In the genomic region with DNA sequence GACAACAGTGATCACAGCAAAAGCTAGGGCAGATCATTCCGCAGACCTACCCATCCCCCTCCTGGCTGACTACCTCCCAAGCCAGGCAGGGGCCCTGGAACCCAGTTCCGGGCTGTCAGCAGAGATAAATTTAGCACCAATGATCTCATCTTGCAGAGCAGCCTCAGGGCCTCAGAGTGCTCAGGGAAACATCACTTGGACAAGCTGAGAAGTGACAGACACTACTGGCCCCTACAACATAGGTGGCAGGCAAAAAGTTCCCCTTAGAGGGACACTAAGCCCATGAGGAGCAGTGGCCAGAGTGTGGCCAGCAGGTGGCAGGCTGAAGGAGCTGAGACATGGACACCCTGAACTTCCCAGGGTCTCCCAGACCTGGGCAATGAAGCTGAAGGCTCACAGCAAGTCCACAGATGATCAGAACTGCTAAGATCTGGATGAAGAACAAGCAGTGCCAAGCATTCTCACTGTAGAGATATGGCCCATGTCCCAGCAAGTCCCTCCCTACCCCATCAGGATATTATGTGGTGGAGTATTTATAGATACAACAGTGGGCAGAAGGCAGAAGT, we compare ENCODE assay signal across 7 mouse cellular contexts.
DNase-seq lines count a peak whose midpoint lies in the region; ATAC-seq lines count a peak whose summit lies in the region.

No protein-coding gene starts in this region.

- no peak overlapping the region; the same call in 1 of the 2 replicates for H3K4me2 ChIP-seq in intestine, embryonic 14.5 days (ENCODE audit: low read length)

- H3K4me1 ChIP-seq in intestine, embryonic 14.5 days (replicated peaks; ENCODE audit: control insufficient read depth, insufficient read depth, low read length), result peaks cover 7% of the 10 kb centered on the region
- peaks cover 91% of the 10 kb centered on the region for H3K4me1 ChIP-seq in megakaryocyte, embryonic 14.5 days

- no peaks in the 10 kb centered on the region for H3K27me3 ChIP-seq in intestine, embryonic 14.5 days (replicated peaks; ENCODE audit: control insufficient read depth, insufficient read depth, low read length)
- H3K27me3 ChIP-seq in megakaryocyte, embryonic 14.5 days (replicated peaks), result peaks cover 4% of the 10 kb centered on the region

- no peak overlapping the region for H3K27ac ChIP-seq in intestine, embryonic 14.5 days (ENCODE audit: low read depth)

- peak; percentile 23 for DNase-seq in adipocyte (ENCODE audit: low spot score)
- DNase-seq in c-Kit-positive CD71-negative TER-119-negative erythroid progenitor cells, embryonic 14.5 days (ENCODE audit: low read depth), result peak; percentile 13
- peak; percentile 36 to 54 for DNase-seq in frontal cortex, postnatal 36 days (ENCODE audit: low spot score in 2 of 2)
- DNase-seq in intestine, embryonic 14.5 days (ENCODE audit: low spot score), result no peak
- DNase-seq in left cerebral cortex, postnatal 25 days (ENCODE audit: low spot score in 2 of 2), result peak; percentile 45 to 68
- peak; percentile 90 for DNase-seq in skeletal muscle tissue, adult 2 months (ENCODE audit: low read depth, low spot score)

- intact Hi-C loops in left cerebral cortex, postnatal 25 days (cut with DNase I), result loop anchor here (1.0 to 5.0 kb wide), 2 partner anchors 109 to 152 kb away; a partner anchor contains a TSS

- no peaks in the 10 kb centered on the region for H3K9me3 ChIP-seq in intestine, embryonic 14.5 days (ENCODE audit: control insufficient read depth, low read length)
- no peaks in the 10 kb centered on the region for H3K9me3 ChIP-seq in megakaryocyte, embryonic 14.5 days

- no peak overlapping the region for H3K9ac ChIP-seq in intestine, embryonic 14.5 days (ENCODE audit: low read length)

- no peak overlapping the region for H3K4me3 ChIP-seq in intestine, embryonic 14.5 days (ENCODE audit: low read depth, low read length)
- H3K4me3 ChIP-seq in megakaryocyte, embryonic 14.5 days (replicated peaks), result peak overlapping the region; percentile 81

- 9% methylated on average over 2 of the region's 2 CpGs for WGBS in intestine, embryonic 14.5 days

- ATAC-seq in intestine, embryonic 14.5 days (replicated peaks; ENCODE audit: low FRiP score, low TSS enrichment, low read depth), result peak; percentile 47; the same call in 1 of the 2 replicates

- no peaks in the 10 kb centered on the region for H3K36me3 ChIP-seq in intestine, embryonic 14.5 days (ENCODE audit: control insufficient read depth, insufficient read depth, low read length)
- peaks cover 10% of the 10 kb centered on the region for H3K36me3 ChIP-seq in megakaryocyte, embryonic 14.5 days (replicated peaks; ENCODE audit: low read length)
